Mouse (Mus musculus): ENCODE results near the gene Slfn5. TPM values are rescaled to one million over a fixed set of nuclear protein-coding genes. Genes with fewer than 3 reads are reported as not detected.
A peak's percentile ranks its signal among the peaks of the same experiment; 100 is the strongest.
"Not testable (repeated sequence)": the region's sequence is repeated elsewhere in the genome, so short reads cannot be mapped to it uniquely, and the experiment has no call there.

Gene Slfn5
- total and polyA plus RNA-seq, 3 experiments, result 0.07 to 0.17 (median 0.11) TPM

GRCm38 (mm10) chr11:82990612-82991385, 39.6 kb downstream of the Slfn5 start:
- peak; percentile 29 for DNase-seq (ENCODE audit: extremely low read depth)
- Histone ChIP-seq H3K4me3 (replicated peaks in 1 of 3; ENCODE audit: low read depth in 2 of 3, low read length in 2 of 3, poor library complexity in 1 of 3) (peak overlapping the region; percentile 52 to 60 (median 56)), H3K4me1 (ENCODE audit: control insufficient read depth in 1 of 2, insufficient read depth in 2 of 2) (peaks cover 2 to 31% of the 10 kb centered on the region in 2 experiments), H3K9ac (ENCODE audit: insufficient read depth, low read depth) (peak overlapping the region; percentile 54), H3K4me2 (ENCODE audit: insufficient read depth, low read depth, poor library complexity, severe bottlenecking) (peak overlapping the region; percentile 86)
- dilution Hi-C loops (cut with MboI; ENCODE audit: extremely low pct_ligation_motif_present, extremely low pct_unique_long_range_greater_than_20kb, low sequenced_read_pairs); H3K27me3 ChIP-seq (replicated peaks); in situ Hi-C loops (cut with MboI; ENCODE audit: low pct_ligation_motif_present, low pct_unique_long_range_greater_than_20kb, low sequenced_read_pairs); H3K9me3 ChIP-seq (replicated peaks; ENCODE audit: low read length); H3K36me3 ChIP-seq (replicated peaks in 1 of 2; ENCODE audit: control insufficient read depth in 1 of 2, insufficient read depth in 1 of 2, low read length in 1 of 2); H3K27ac ChIP-seq (ENCODE audit: insufficient read depth, low read depth); H3K79me2 ChIP-seq (replicated peaks; ENCODE audit: control insufficient read depth, extremely low read depth, insufficient read depth, poor library complexity, severe bottlenecking): not testable (repeated sequence)
- TF ChIP-seq ELF1 (IDR thresholded peaks at IDR 0.05; ENCODE audit: low read depth, low read length), result 0 out of 2 replicates have a peak, but pooled peaks have one; percentile 15

- peak within 1 kb of the TSS; percentile 86 for H3K4me2 ChIP-seq (ENCODE audit: insufficient read depth, low read depth, poor library complexity, severe bottlenecking)
- peaks cover 3 to 7% of the 10 kb centered on the region in 2 experiments for H3K36me3 ChIP-seq (replicated peaks in 1 of 2; ENCODE audit: control insufficient read depth in 1 of 2, insufficient read depth in 1 of 2, low read length in 1 of 2)
- H3K4me3 ChIP-seq (replicated peaks in 1 of 3; ENCODE audit: low read depth in 2 of 3, low read length in 2 of 3, poor library complexity in 1 of 3), result peak within 1 kb of the TSS; percentile 52 to 60 (median 56)
- no peaks in the 10 kb centered on the region for H3K27me3 ChIP-seq (replicated peaks)
- peak within 1 kb of the TSS; percentile 54 for H3K9ac ChIP-seq (ENCODE audit: insufficient read depth, low read depth)
- H3K4me1 ChIP-seq (ENCODE audit: control insufficient read depth in 1 of 2, insufficient read depth in 2 of 2), result peaks cover 2 to 31% of the 10 kb centered on the region in 2 experiments
- no peaks in the 10 kb centered on the region for H3K9me3 ChIP-seq (replicated peaks; ENCODE audit: low read length)
- dilution Hi-C loops (cut with MboI; ENCODE audit: extremely low pct_ligation_motif_present, extremely low pct_unique_long_range_greater_than_20kb, low sequenced_read_pairs), result no loop called here
- peak; percentile 17 for DNase-seq (ENCODE audit: extremely low read depth)
- H3K27ac ChIP-seq (ENCODE audit: insufficient read depth, low read depth), result no peak within 1 kb of the TSS
- in situ Hi-C loops (cut with MboI; ENCODE audit: low pct_ligation_motif_present, low pct_unique_long_range_greater_than_20kb, low sequenced_read_pairs), result no loop called here
- H3K79me2 ChIP-seq (replicated peaks; ENCODE audit: control insufficient read depth, extremely low read depth, insufficient read depth, poor library complexity, severe bottlenecking), result 0 out of 2 replicates have a peak, but pooled peaks cover 2% of the 10 kb centered on the region
- TF ChIP-seq E2F4 (IDR thresholded peaks at IDR 0.05; ENCODE audit: insufficient replicate concordance, low read depth, low read length) (no peak), JUND (conservative IDR thresholded peaks at IDR 0.05; ENCODE audit: low read depth, low read length) (no peak), ZC3H11A (IDR thresholded peaks at IDR 0.05; ENCODE audit: low read depth, low read length) (no peak), BHLHE40 (IDR thresholded peaks at IDR 0.05; ENCODE audit: low read depth, low read length) (no peak), MXI1 (IDR thresholded peaks at IDR 0.05; ENCODE audit: low read depth, low read length) (no peak), NELFE (IDR thresholded peaks at IDR 0.05; ENCODE audit: low read depth, low read length) (peak; percentile 24; the same call in 1 of the 2 replicates), UBTF (IDR thresholded peaks at IDR 0.05; ENCODE audit: low read depth, low read length) (0 out of 2 replicates have a peak, but pooled peaks have one; percentile 28), ZKSCAN1 (IDR thresholded peaks at IDR 0.05; ENCODE audit: borderline replicate concordance, low read depth, low read length) (no peak), MAZ (IDR thresholded peaks at IDR 0.05; ENCODE audit: low read depth, low read length) (0 out of 2 replicates have a peak, but pooled peaks have one; percentile 28), EP300 (IDR thresholded peaks at IDR 0.05; ENCODE audit: low read length) (0 out of 2 replicates have a peak, but pooled peaks have one; percentile 22), NRF1 (IDR thresholded peaks at IDR 0.05; ENCODE audit: low read depth, low read length) (0 out of 2 replicates have a peak, but pooled peaks have one; percentile 12), MAFK (IDR thresholded peaks at IDR 0.05; ENCODE audit: insufficient replicate concordance, low read length) (no peak), GABPA (IDR thresholded peaks at IDR 0.05; ENCODE audit: insufficient replicate concordance, low read depth, low read length) (no peak), SMC3 (IDR thresholded peaks at IDR 0.05; ENCODE audit: low read depth, low read length) (no peak), POLR2AphosphoS2 (IDR thresholded peaks at IDR 0.05; ENCODE audit: low read depth, low read length) (no peak), USF2 (conservative IDR thresholded peaks at IDR 0.05; ENCODE audit: low read depth, low read length) (no peak), RAD21 (IDR thresholded peaks at IDR 0.05; ENCODE audit: low read depth, low read length) (no peak), CHD1 (IDR thresholded peaks at IDR 0.05; ENCODE audit: low read depth, low read length) (no peak), ELF1 (IDR thresholded peaks at IDR 0.05; ENCODE audit: low read depth, low read length) (no peak; the same call in 1 of the 2 replicates), ZNF384 (IDR thresholded peaks at IDR 0.05; ENCODE audit: low read depth, low read length) (no peak), PAX5 (IDR thresholded peaks at IDR 0.05; ENCODE audit: low read length) (no peak), KAT2A (IDR thresholded peaks at IDR 0.05; ENCODE audit: insufficient replicate concordance, low read length) (no peak), HCFC1 (IDR thresholded peaks at IDR 0.05; ENCODE audit: low read depth, low read length) (no peak), MEF2A (IDR thresholded peaks at IDR 0.05; ENCODE audit: borderline replicate concordance, low read depth, low read length) (peak; percentile 16; the same call in 1 of the 2 replicates), MYC (IDR thresholded peaks at IDR 0.05; ENCODE audit: low read depth, low read length) (no peak), USF1 (IDR thresholded peaks at IDR 0.05; ENCODE audit: low read depth, low read length) (no peak), RCOR1 (conservative IDR thresholded peaks at IDR 0.05; ENCODE audit: low read depth, low read length) (no peak), MAX (IDR thresholded peaks at IDR 0.05; ENCODE audit: low read length) (no peak)
Measured at GRCm38 (mm10) chr11:82991469-82992166, 40.5 kb downstream of the Slfn5 start, which contains the start of gene Slfn9. Slfn9 (minus strand) TSS chr11:82991830.
